In the genomic region with DNA sequence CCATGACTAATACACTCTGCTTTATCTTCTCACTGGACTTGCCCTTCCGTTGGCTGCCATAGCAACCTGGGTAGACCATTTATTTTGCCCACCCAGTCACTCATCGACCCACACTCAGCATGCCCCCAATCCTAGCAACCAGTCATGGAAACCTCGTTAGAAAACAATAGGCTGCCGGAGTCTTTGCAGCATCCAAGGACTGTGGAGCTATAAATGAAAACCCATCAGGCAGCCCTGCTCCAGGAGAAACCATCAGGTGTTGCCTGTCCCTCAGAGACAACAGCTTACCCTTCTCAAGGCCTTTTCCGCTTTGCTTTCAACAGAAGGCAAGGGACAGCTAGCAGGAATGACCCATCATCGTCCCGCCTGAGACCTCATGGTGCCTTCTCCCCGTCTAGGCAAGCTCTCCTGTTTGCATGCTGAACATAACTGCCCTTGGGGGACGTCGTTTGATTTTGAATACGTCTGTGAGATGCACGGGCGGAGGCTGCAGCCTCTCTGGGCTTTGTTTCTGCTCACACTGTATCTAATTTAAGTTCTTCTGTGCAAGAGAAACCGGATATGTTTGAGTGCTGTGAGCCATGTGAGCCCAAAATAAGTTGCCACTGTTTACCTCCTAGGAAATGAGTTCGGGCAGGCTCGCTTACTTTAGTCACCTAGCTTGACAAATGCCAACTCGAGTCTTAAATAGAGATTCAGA, we compare ENCODE assay signal across 12 mouse cellular contexts. TPM values are rescaled to one million over a fixed set of nuclear protein-coding genes. Genes with fewer than 3 reads are reported as not detected.
DNase-seq lines count a peak whose midpoint lies in the region; ATAC-seq lines count a peak whose summit lies in the region.
"Had no signal": no experiment of that assay in that cellular context is flagged by ENCODE, and none has a peak within 500 bp of the region (broad histone marks: within the 10 kb centered on the region; RNA-seq: fewer than 3 reads in every experiment).

No protein-coding gene starts in this region.

- no peak overlapping the region for H3K27ac ChIP-seq in heart, embryonic 10.5 days
- H3K27ac ChIP-seq in hindbrain, embryonic 12.5 days: peak overlapping the region; percentile 94
- H3K27ac ChIP-seq: embryonic facial prominence, embryonic 13.5 days; liver, embryonic 14.5 days had no signal

- no peak overlapping the region for H3K9ac ChIP-seq in hindbrain, embryonic 12.5 days
- H3K9ac ChIP-seq: embryonic facial prominence, embryonic 13.5 days; liver, embryonic 14.5 days had no signal

- H3K4me1 ChIP-seq in heart, embryonic 10.5 days: peaks cover 7% of the 10 kb centered on the region; the same call in 1 of the 2 replicates
- H3K4me1 ChIP-seq in hindbrain, embryonic 12.5 days: peaks cover 39% of the 10 kb centered on the region

- H3K9me3 ChIP-seq in heart, embryonic 10.5 days: no peaks in the 10 kb centered on the region
- H3K9me3 ChIP-seq in hindbrain, embryonic 12.5 days (replicated peaks): no peaks in the 10 kb centered on the region
- H3K9me3 ChIP-seq: embryonic facial prominence, embryonic 13.5 days had no signal

- peak; percentile 72 for ATAC-seq in hindbrain, embryonic 12.5 days (ENCODE audit: low FRiP score)
- ATAC-seq: Patski had no signal

- DNase-seq in heart, embryonic 10.5 days (ENCODE audit: low spot score): peak; percentile 69
- DNase-seq in heart, adult 9 months (ENCODE audit: low spot score in 2 of 2): no peak
- peak; percentile 75 for DNase-seq in embryo, embryonic 10.5 days (ENCODE audit: low spot score)
- DNase-seq in neural tube, embryonic 10.5 days (ENCODE audit: extremely low spot score, low spot score): peak; percentile 56
- DNase-seq in thymus, postnatal 4 days: no peak
- DNase-seq in gastrocnemius, adult 18-20 months (ENCODE audit: low spot score): no peak
- DNase-seq in gastrocnemius, postnatal 10 days: no peak
- DNase-seq: layer of hippocampus, adult 9-11 months had no signal

- no peak overlapping the region for H3K4me3 ChIP-seq in heart, embryonic 10.5 days
- 0 out of 2 replicates have a peak overlapping the region, but pooled peaks have one; percentile 11 for H3K4me3 ChIP-seq in hindbrain, embryonic 12.5 days
- H3K4me3 ChIP-seq: embryonic facial prominence, embryonic 13.5 days had no signal

- H3K4me2 ChIP-seq in hindbrain, embryonic 12.5 days (replicated peaks): peak overlapping the region; percentile 43
- H3K4me2 ChIP-seq: embryonic facial prominence, embryonic 13.5 days had no signal

- 69% methylated on average over 17 of the region's 17 CpGs for WGBS in heart, embryonic 10.5 days
- 22% methylated on average over 17 of the region's 17 CpGs for WGBS in hindbrain, embryonic 12.5 days

- no peaks in the 10 kb centered on the region for H3K36me3 ChIP-seq in heart, embryonic 10.5 days
- no peaks in the 10 kb centered on the region for H3K36me3 ChIP-seq in hindbrain, embryonic 12.5 days
- H3K36me3 ChIP-seq: embryonic facial prominence, embryonic 13.5 days had no signal

- no peaks in the 10 kb centered on the region for H3K27me3 ChIP-seq in heart, embryonic 10.5 days (ENCODE audit: insufficient read depth, poor library complexity, severe bottlenecking)
- no peaks in the 10 kb centered on the region for H3K27me3 ChIP-seq in hindbrain, embryonic 12.5 days
- H3K27me3 ChIP-seq: embryonic facial prominence, embryonic 13.5 days; Patski had no signal

RNA-seq across cellular contexts. Expression of a gene that starts 34.8 kb away (rescaled TPM):
- polyA plus RNA-seq in heart, embryonic 10.5 days (2016; fragmentation: Nextera tagmentation; extraction: Ambion mirVana): 13.8 and 15.2 TPM in 2 replicates
- polyA plus RNA-seq in hindbrain, embryonic 12.5 days (2016; fragmentation: Nextera tagmentation; extraction: Ambion mirVana): 892 and 927 TPM in 2 replicates
- 1 to 10 TPM; 1.9 to 2.3 TPM for total RNA-seq in gastrocnemius, adult 18-20 months (2021)
- total RNA-seq in gastrocnemius, postnatal 10 days (2021): 1 to 10 TPM; 6.0 to 7.1 TPM

Comparison
In these comparisons a context has a peak if more than half of its experiments do, and no peak if none do; other contexts are left out.
1. DNase-seq: peak in heart, embryonic 10.5 days (single experiment), embryo, embryonic 10.5 days (single experiment) and neural tube, embryonic 10.5 days (single experiment); none in heart, adult 9 months (0 of 2), thymus, postnatal 4 days (single experiment), gastrocnemius, adult 18-20 months (single experiment) and gastrocnemius, postnatal 10 days (single experiment).